Mouse (Mus musculus) embryonic fibroblast, embryonic 13.5 days (primary cell): ENCODE measurements at regions not wholly inside any gene's neighbourhood (a gene's known extent, or its start where the extent isn't known, plus 50 kb on each side); places are given as distances from the start of the nearest gene placed in this dataset.

ENCODE experiments used
- CTCF ChIP-seq: IDR thresholded peaks from 2 replicates; pipeline ENCODE4 v1.5.1; 2011; ENCODE audit warnings: mild to moderate bottlenecking, control low read depth, low read length, moderate library complexity, borderline replicate concordance; ENCODE audit not compliant: insufficient read depth
- POLR2A ChIP-seq: IDR thresholded peaks from 2 replicates; pipeline ENCODE4 v1.6.1; 2011; ENCODE audit warnings: low read depth, mild to moderate bottlenecking, control low read depth, low read length, moderate library complexity

DNA sequence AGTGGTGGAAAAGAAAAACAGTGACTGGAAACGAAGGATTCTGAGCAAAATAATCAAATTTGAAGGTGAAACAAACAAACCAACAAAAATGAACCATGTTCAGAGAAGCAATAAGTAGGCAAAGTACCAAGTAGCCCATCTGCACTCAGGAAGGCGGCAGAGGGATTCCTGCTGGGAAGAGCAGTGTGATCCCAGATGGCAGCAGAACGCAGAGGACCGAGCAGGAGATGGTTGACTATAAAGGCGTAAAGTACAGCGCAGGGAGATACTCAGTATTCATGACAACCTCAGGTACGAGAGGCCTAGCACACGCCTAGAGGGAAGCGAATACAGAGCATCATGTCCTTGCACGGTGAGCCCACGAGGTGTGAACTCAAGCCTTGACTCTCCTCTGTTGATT is 203.2 kb upstream of the Tas2r119 start:
- TF ChIP-seq POLR2A (no peak), CTCF (no peak)
